Mouse (Mus musculus) embryonic fibroblast, embryonic 13.5 days (primary cell): ENCODE results near the gene Ptx4.

Experiments used
- CTCF ChIP-seq: IDR thresholded peaks from 2 replicates; pipeline ENCODE4 v1.5.1; 2011; ENCODE audit warnings: mild to moderate bottlenecking, control low read depth, low read length, moderate library complexity, borderline replicate concordance; ENCODE audit not compliant: insufficient read depth
- POLR2A ChIP-seq: IDR thresholded peaks from 2 replicates; pipeline ENCODE4 v1.6.1; 2011; ENCODE audit warnings: low read depth, mild to moderate bottlenecking, control low read depth, low read length, moderate library complexity

GRCm38 (mm10) chr17:25082081-25082847, 38.3 kb upstream of the Ptx4 start:
- no peak for TF ChIP-seq CTCF
- TF ChIP-seq POLR2A: no peak
